Mouse (Mus musculus) liver, embryonic 14.5 days (tissue): ENCODE data around the gene Msmp. TPM values are rescaled to one million over a fixed set of nuclear protein-coding genes. Genes with fewer than 3 reads are reported as not detected.

Experiments
- ATAC-seq: fragments of 200-750 bp; cut with Nextera tagmentation; 2 replicates; pipeline ENCODE4 v1.8.0; 2017; ENCODE audit warnings: moderate number of reproducible peaks, mild to moderate bottlenecking, moderate library complexity; ENCODE audit not compliant: insufficient read depth
- DNase-seq, 3 experiments: peaks; one replicate each; pipeline ENCODE4 v3.0.0-alpha.2; 2012 to 2013; ENCODE audit warnings: low read depth in 3 of 3, low spot score in 3 of 3
- H3K27ac ChIP-seq: fragments of 300-500 bp; sonication (generic); 2 replicates; pipeline ENCODE4 v1.5.1; 2014; ENCODE audit warnings: moderate library complexity, mild to moderate bottlenecking, control low read depth, inconsistent platforms
- H3K27me3 ChIP-seq: fragments of 300-500 bp; sonication (generic); 2 replicates; pipeline ENCODE4 v1.6.1; 2014; ENCODE audit warnings: mild to moderate bottlenecking, low read length, moderate library complexity; ENCODE audit not compliant: control insufficient read depth, insufficient read depth
- H3K36me3 ChIP-seq: fragments of 300-500 bp; sonication (generic); replicated peaks from 2 replicates; pipeline ENCODE4 v1.6.1; 2014; ENCODE audit warnings: low read depth; ENCODE audit not compliant: control insufficient read depth, insufficient read depth
- H3K4me1 ChIP-seq, 2 experiments: fragments of 200-500 bp in 1 of 2; fragments of 300-500 bp in 1 of 2; sonication (generic) in 1 of 2; replicated peaks; 2 replicates each; pipeline ENCODE4 v1.6.1; 2012 to 2014; ENCODE audit warnings: antibody characterized with exemption in 1 of 2, inconsistent platforms in 1 of 2, low read length in 1 of 2; ENCODE audit not compliant: control insufficient read depth in 2 of 2, insufficient read depth in 2 of 2
- H3K4me2 ChIP-seq: fragments of 300-500 bp; sonication (generic); 2 replicates; pipeline ENCODE4 v1.6.1; 2014; ENCODE audit warnings: low read depth, mild to moderate bottlenecking, control low read depth, moderate library complexity
- H3K4me3 ChIP-seq, 2 experiments: fragments of 200-500 bp in 1 of 2; fragments of 300-500 bp in 1 of 2; sonication (generic) in 1 of 2; 2 replicates each; pipeline ENCODE4 v1.5.1; 2012 to 2014; ENCODE audit warnings: low read depth in 2 of 2, low read length in 2 of 2, mild to moderate bottlenecking in 2 of 2, control low read depth in 1 of 2, inconsistent platforms in 1 of 2, moderate library complexity in 1 of 2; ENCODE audit not compliant: insufficient read depth in 1 of 2
- H3K9ac ChIP-seq: fragments of 300-500 bp; sonication (generic); replicated peaks from 2 replicates; pipeline ENCODE4 v1.6.1; 2014; ENCODE audit warnings: mild to moderate bottlenecking, control low read depth, moderate library complexity
- H3K9me3 ChIP-seq: fragments of 300-500 bp; sonication (generic); 2 replicates; pipeline ENCODE4 v1.6.1; 2016; ENCODE audit warnings: low read length, mixed read lengths; ENCODE audit not compliant: control insufficient read depth
- CTCF ChIP-seq: IDR thresholded peaks from 2 replicates; pipeline ENCODE4 v1.5.1; 2016; ENCODE audit warnings: antibody characterized with exemption, low read depth, control low read depth
- EP300 ChIP-seq: IDR thresholded peaks from 2 replicates; pipeline ENCODE4 v1.6.1; 2016; ENCODE audit warnings: antibody characterized with exemption, low read depth
- WGBS: fragments of 180-500 bp; shearing (Covaris S2); extraction: QIAGEN DNeasy Blood & Tissue Kit; methylation state at CpG from one replicate; pipeline ENCODE4 v1.1.7; 2014; ENCODE audit not compliant: insufficient replicate concordance; 5-methylcytosine and 5-hydroxymethylcytosine counted together
- microRNA-seq: library from miRNA; unstranded; fragments of <30 nt; microRNA quantifications from one replicate; pipeline ENCODE4, GENCODE M21; 2016
- polyA plus RNA-seq, 2 experiments: library from polyadenylated mRNA; depleted of rRNA in 1 of 2; stranded (reverse) in 1 of 2; unstranded in 1 of 2; fragments of >200 nt; fragmentation: Nextera tagmentation in 1 of 2; extraction: Ambion mirVana in 1 of 2; gene quantifications; 2 replicates each; pipeline versions ENCODE4 v1.2.1 to v1.2.3; 2012 to 2014

The Msmp gene
- polyA plus RNA-seq, 2 experiments = not detected

- no peak for TF ChIP-seq CTCF
- no peak for TF ChIP-seq EP300
- Histone ChIP-seq H3K9ac (no peak overlapping the region), H3K36me3 (peaks cover 100% of the 10 kb centered on the region), H3K4me3 (no peak overlapping the region), H3K4me1 (no peaks in the 10 kb centered on the region), H3K27me3 (no peaks in the 10 kb centered on the region), H3K9me3 (no peaks in the 10 kb centered on the region), H3K4me2 (no peak overlapping the region), H3K27ac (no peak overlapping the region)
- WGBS = 83% methylated on average over 12 of the region's 12 CpGs
- no peak for ATAC-seq
- no peak for DNase-seq
Measured at GRCm38 (mm10) chr4:43546375-43547047, 37.8 kb downstream of the Msmp start.

- H3K9me3 ChIP-seq = no peaks in the 10 kb centered on the region
- ATAC-seq (no peak), DNase-seq (no peak)
- H3K4me3 ChIP-seq = no peak overlapping the region
- 82% methylated on average over 3 of the region's 3 CpGs for WGBS
- no peaks in the 10 kb centered on the region for H3K27me3 ChIP-seq
- no peak overlapping the region for H3K27ac ChIP-seq
- no peak overlapping the region for H3K9ac ChIP-seq
- TF ChIP-seq CTCF (no peak), EP300 (no peak)
- peaks cover 97% of the 10 kb centered on the region for H3K36me3 ChIP-seq
- H3K4me1 ChIP-seq = no peaks in the 10 kb centered on the region
- H3K4me2 ChIP-seq = no peak overlapping the region
Measured at GRCm38 (mm10) chr4:43542044-43542443, 42.2 kb downstream of the Msmp start.

- H3K9me3 ChIP-seq = no peaks in the 10 kb centered on the region
- WGBS = 90% methylated on average over 9 of the region's 9 CpGs
- no peak for DNase-seq
Measured at GRCm38 (mm10) chr4:43536031-43536430, 48.3 kb downstream of the Msmp start.

GRCm38 (mm10) chr4:43535628-43536027 lies 48.7 kb downstream of the Msmp start:
- ATAC-seq = no peak
- H3K4me1 ChIP-seq = no peaks in the 10 kb centered on the region
- no peak for DNase-seq
- H3K9me3 ChIP-seq = no peaks in the 10 kb centered on the region
- H3K36me3 ChIP-seq = peaks cover 95% of the 10 kb centered on the region
- no peak overlapping the region for H3K27ac ChIP-seq
- H3K4me3 ChIP-seq = no peak overlapping the region
- 90% methylated on average over 8 of the region's 8 CpGs for WGBS
- TF ChIP-seq CTCF (no peak), EP300 (no peak)
- H3K27me3 ChIP-seq = no peaks in the 10 kb centered on the region
- no peak overlapping the region for H3K4me2 ChIP-seq
- H3K9ac ChIP-seq = no peak overlapping the region

More at GRCm38 (mm10) chr4:43536031-43536430, 48.3 kb downstream of the Msmp start:
- Histone ChIP-seq H3K4me1 (no peaks in the 10 kb centered on the region), H3K27me3 (no peaks in the 10 kb centered on the region), H3K27ac (no peak overlapping the region), H3K9ac (no peak overlapping the region), H3K36me3 (peaks cover 97% of the 10 kb centered on the region), H3K4me3 (no peak overlapping the region), H3K4me2 (no peak overlapping the region)
- ATAC-seq = no peak
- TF ChIP-seq EP300 = no peak
- TF ChIP-seq CTCF = no peak

GRCm38 (mm10) chr4:43533270-43533669 lies 51.0 kb downstream of the Msmp start:
- H3K27ac ChIP-seq = no peak overlapping the region
- H3K9me3 ChIP-seq = no peaks in the 10 kb centered on the region
- H3K4me1 ChIP-seq = peaks cover 0 to 3% of the 10 kb centered on the region in 2 experiments; a peak in 1 of 4 replicates
- no peak overlapping the region for H3K4me3 ChIP-seq
- no peak for DNase-seq
- H3K36me3 ChIP-seq = peaks cover 73% of the 10 kb centered on the region
- TF ChIP-seq CTCF (no peak), EP300 (no peak)
- H3K27me3 ChIP-seq = no peaks in the 10 kb centered on the region
- 90% methylated on average over 9 of the region's 9 CpGs for WGBS
- no peak overlapping the region for H3K4me2 ChIP-seq
- ATAC-seq = no peak
- no peak overlapping the region for H3K9ac ChIP-seq

Small RNA genes lying within 50 kb of the gene (microRNA-seq; reads per million reads assigned to microRNA genes)
- gene Gm25262 = not detected

Other genes with a start within 250 kb of the Msmp start
- gene Rusc2, start 202.5 kb downstream of the Msmp start, polyA plus RNA-seq (2012; rRNA removed) = 0.50 and 0.81 TPM in 2 replicates
- gene Rusc2, start 202.5 kb downstream of the Msmp start, polyA plus RNA-seq (2014; fragmentation: Nextera tagmentation; extraction: Ambion mirVana) = 0.28 and 0.81 TPM in 2 replicates
- gene Fam166b, start 155.4 kb downstream of the Msmp start, polyA plus RNA-seq (2012; rRNA removed) = not detected in 2 replicates
- gene Fam166b, start 155.4 kb downstream of the Msmp start, polyA plus RNA-seq (2014; fragmentation: Nextera tagmentation; extraction: Ambion mirVana) = not detected in 2 replicates
- 3.3 and 4.0 TPM in 2 replicates for gene Tesk1, start 142.6 kb downstream of the Msmp start, polyA plus RNA-seq (2012; rRNA removed)
- gene Tesk1, start 142.6 kb downstream of the Msmp start, polyA plus RNA-seq (2014; fragmentation: Nextera tagmentation; extraction: Ambion mirVana) = 0.65 and 1.2 TPM in 2 replicates
- 0.11 and 0.31 TPM in 2 replicates for gene Cd72, start 129.9 kb downstream of the Msmp start, polyA plus RNA-seq (2012; rRNA removed)
- 0.74 and 0.95 TPM in 2 replicates for gene Cd72, start 129.9 kb downstream of the Msmp start, polyA plus RNA-seq (2014; fragmentation: Nextera tagmentation; extraction: Ambion mirVana)
- gene Sit1, start 100.8 kb downstream of the Msmp start, polyA plus RNA-seq (2012; rRNA removed) = 0.04 TPM in 1 of 2 replicates, not detected in the other
- not detected in 2 replicates for gene Sit1, start 100.8 kb downstream of the Msmp start, polyA plus RNA-seq (2014; fragmentation: Nextera tagmentation; extraction: Ambion mirVana)
- 11.8 and 27.6 TPM in 2 replicates for gene Ccdc107, start 91.6 kb downstream of the Msmp start, polyA plus RNA-seq (2012; rRNA removed)
- gene Ccdc107, start 91.6 kb downstream of the Msmp start, polyA plus RNA-seq (2014; fragmentation: Nextera tagmentation; extraction: Ambion mirVana) = 32.1 and 36.7 TPM in 2 replicates
- 37.5 and 42.5 TPM in 2 replicates for gene Arhgef39, start 84.8 kb downstream of the Msmp start, polyA plus RNA-seq (2012; rRNA removed)
- gene Arhgef39, start 84.8 kb downstream of the Msmp start, polyA plus RNA-seq (2014; fragmentation: Nextera tagmentation; extraction: Ambion mirVana) = 23.4 and 24.7 TPM in 2 replicates
- gene Car9, start 77.5 kb downstream of the Msmp start, polyA plus RNA-seq (2012; rRNA removed) = 0.75 and 0.84 TPM in 2 replicates
- 0.32 and 0.59 TPM in 2 replicates for gene Car9, start 77.5 kb downstream of the Msmp start, polyA plus RNA-seq (2014; fragmentation: Nextera tagmentation; extraction: Ambion mirVana)
- 3.3 and 8.9 TPM in 2 replicates for gene Tpm2, start 60.7 kb downstream of the Msmp start, polyA plus RNA-seq (2012; rRNA removed)
- gene Tpm2, start 60.7 kb downstream of the Msmp start, polyA plus RNA-seq (2014; fragmentation: Nextera tagmentation; extraction: Ambion mirVana) = 12.6 and 16.1 TPM in 2 replicates
- 9.6 and 10.9 TPM in 2 replicates for gene Creb3, start 22.2 kb downstream of the Msmp start, polyA plus RNA-seq (2012; rRNA removed)
- gene Creb3, start 22.2 kb downstream of the Msmp start, polyA plus RNA-seq (2014; fragmentation: Nextera tagmentation; extraction: Ambion mirVana) = 21.2 and 21.7 TPM in 2 replicates
- gene Tln1, start 21.8 kb downstream of the Msmp start, polyA plus RNA-seq (2012; rRNA removed) = 26.4 and 30.1 TPM in 2 replicates
- gene Tln1, start 21.8 kb downstream of the Msmp start, polyA plus RNA-seq (2014; fragmentation: Nextera tagmentation; extraction: Ambion mirVana) = 39.3 and 39.7 TPM in 2 replicates
- 13.4 and 15.1 TPM in 2 replicates for gene Rgp1, start 5.8 kb downstream of the Msmp start, polyA plus RNA-seq (2012; rRNA removed)
- gene Rgp1, start 5.8 kb downstream of the Msmp start, polyA plus RNA-seq (2014; fragmentation: Nextera tagmentation; extraction: Ambion mirVana) = 11.0 and 11.4 TPM in 2 replicates
- gene Gba2, start 5.6 kb downstream of the Msmp start, polyA plus RNA-seq (2012; rRNA removed) = 12.5 and 12.7 TPM in 2 replicates
- gene Gba2, start 5.6 kb downstream of the Msmp start, polyA plus RNA-seq (2014; fragmentation: Nextera tagmentation; extraction: Ambion mirVana) = 10.5 and 11.9 TPM in 2 replicates
- 1.7 and 1.8 TPM in 2 replicates for gene Npr2, start 47.4 kb upstream of the Msmp start, polyA plus RNA-seq (2012; rRNA removed)
- gene Npr2, start 47.4 kb upstream of the Msmp start, polyA plus RNA-seq (2014; fragmentation: Nextera tagmentation; extraction: Ambion mirVana) = 0.72 and 0.80 TPM in 2 replicates
- gene Spag8, start 69.1 kb upstream of the Msmp start, polyA plus RNA-seq (2012; rRNA removed) = 0.16 and 0.31 TPM in 2 replicates
- gene Spag8, start 69.1 kb upstream of the Msmp start, polyA plus RNA-seq (2014; fragmentation: Nextera tagmentation; extraction: Ambion mirVana) = 0.24 TPM in 1 of 2 replicates, not detected in the other
- 29.1 and 29.2 TPM in 2 replicates for gene Hint2, start 72.0 kb upstream of the Msmp start, polyA plus RNA-seq (2012; rRNA removed)
- gene Hint2, start 72.0 kb upstream of the Msmp start, polyA plus RNA-seq (2014; fragmentation: Nextera tagmentation; extraction: Ambion mirVana) = 76.8 and 77.6 TPM in 2 replicates
- gene Tmem8b, start 84.5 kb upstream of the Msmp start, polyA plus RNA-seq (2012; rRNA removed) = 0.22 and 0.37 TPM in 2 replicates
- 0.05 and 0.11 TPM in 2 replicates for gene Tmem8b, start 84.5 kb upstream of the Msmp start, polyA plus RNA-seq (2014; fragmentation: Nextera tagmentation; extraction: Ambion mirVana)
- 0.01 and 0.02 TPM in 2 replicates for gene Fam221b, start 84.7 kb upstream of the Msmp start, polyA plus RNA-seq (2012; rRNA removed)
- gene Fam221b, start 84.7 kb upstream of the Msmp start, polyA plus RNA-seq (2014; fragmentation: Nextera tagmentation; extraction: Ambion mirVana) = 1.7 TPM in 2 replicates
- gene Olfr70, start 116.3 kb upstream of the Msmp start, polyA plus RNA-seq (2012; rRNA removed) = not detected in 2 replicates
- gene Olfr70, start 116.3 kb upstream of the Msmp start, polyA plus RNA-seq (2014; fragmentation: Nextera tagmentation; extraction: Ambion mirVana) = not detected in 2 replicates
- not detected in 2 replicates for gene Olfr71, start 125.8 kb upstream of the Msmp start, polyA plus RNA-seq (2012; rRNA removed)
- not detected in 2 replicates for gene Olfr71, start 125.8 kb upstream of the Msmp start, polyA plus RNA-seq (2014; fragmentation: Nextera tagmentation; extraction: Ambion mirVana)
- gene Hrct1, start 142.7 kb upstream of the Msmp start, polyA plus RNA-seq (2012; rRNA removed) = 0.08 and 0.09 TPM in 2 replicates
- gene Hrct1, start 142.7 kb upstream of the Msmp start, polyA plus RNA-seq (2014; fragmentation: Nextera tagmentation; extraction: Ambion mirVana) = 0.06 and 0.21 TPM in 2 replicates
- gene Spaar, start 145.5 kb upstream of the Msmp start, polyA plus RNA-seq (2012; rRNA removed) = 0.01 and 0.02 TPM in 2 replicates
- gene Spaar, start 145.5 kb upstream of the Msmp start, polyA plus RNA-seq (2014; fragmentation: Nextera tagmentation; extraction: Ambion mirVana) = 0.03 TPM in 1 of 2 replicates, not detected in the other
- not detected in 2 replicates for gene Olfr159, start 186.5 kb upstream of the Msmp start, polyA plus RNA-seq (2012; rRNA removed)
- not detected in 2 replicates for gene Olfr159, start 186.5 kb upstream of the Msmp start, polyA plus RNA-seq (2014; fragmentation: Nextera tagmentation; extraction: Ambion mirVana)
- gene Olfr156, start 239.4 kb upstream of the Msmp start, polyA plus RNA-seq (2012; rRNA removed) = not detected in 2 replicates
- not detected in 2 replicates for gene Olfr156, start 239.4 kb upstream of the Msmp start, polyA plus RNA-seq (2014; fragmentation: Nextera tagmentation; extraction: Ambion mirVana)